Mouse (Mus musculus) cerebellum, adult 2 months (tissue): ENCODE data around the gene Adgrg1.

Source experiments
- CTCF ChIP-seq: fragments of 200-500 bp; IDR thresholded peaks from 2 replicates; pipeline ENCODE4 v1.5.1; 2011; ENCODE audit warnings: low read depth, mild to moderate bottlenecking, control low read depth, low read length, moderate library complexity, borderline replicate concordance; ENCODE audit not compliant: insufficient read depth
- POLR2A ChIP-seq: fragments of 200-500 bp; IDR thresholded peaks from 2 replicates; pipeline ENCODE4 v1.6.1; 2011; ENCODE audit warnings: low read length, control low read depth, borderline replicate concordance; ENCODE audit not compliant: insufficient read depth

- TF ChIP-seq POLR2A: no peak
- TF ChIP-seq CTCF: peak; percentile 25; the same call in 1 of the 2 replicates
Observed at GRCm38 (mm10) chr8:94954921-94955758, 19.4 kb upstream of the Adgrg1 start.
